Mouse (Mus musculus): ENCODE measurements around the gene Mat1a. TPM values are rescaled to one million over a fixed set of nuclear protein-coding genes. Genes with fewer than 3 reads are reported as not detected.

Gene Mat1a
- not detected for polyA plus RNA-seq (2017; shearing (Covaris generic))

- ATAC-seq = no peak
Observed at GRCm38 (mm10) chr14:41104853-41105444, at the start of gene Mat1a. Gene Mat1a, plus strand, starts transcription at chr14:41105035.

GRCm38 (mm10) chr14:41065168-41065567, 39.7 kb upstream of the Mat1a start:
- ATAC-seq = no peak

- ATAC-seq = no peak
Observed at GRCm38 (mm10) chr14:41066416-41066815, 38.4 kb upstream of the Mat1a start.

- ATAC-seq = no peak
Observed at GRCm38 (mm10) chr14:41069108-41069507, 35.7 kb upstream of the Mat1a start, which contains the start of gene Dydc2. Gene Dydc2, minus strand, starts transcription at chr14:41069208.

- no peak for ATAC-seq
Observed at GRCm38 (mm10) chr14:41070343-41070742, 34.5 kb upstream of the Mat1a start.

GRCm38 (mm10) chr14:41072229-41072943, 32.4 kb upstream of the Mat1a start, which contains the start of gene Dydc1:
Gene Dydc1, plus strand, starts transcription at chr14:41072911.
- ATAC-seq = no peak

- ATAC-seq = no peak
Observed at GRCm38 (mm10) chr14:41072944-41073275, 31.9 kb upstream of the Mat1a start.

GRCm38 (mm10) chr14:41082408-41082807, 22.4 kb upstream of the Mat1a start:
- no peak for ATAC-seq

- no peak for ATAC-seq
Observed at GRCm38 (mm10) chr14:41087509-41087908, 17.3 kb upstream of the Mat1a start.

- no peak for ATAC-seq
Observed at GRCm38 (mm10) chr14:41090777-41091176, 14.1 kb upstream of the Mat1a start.

- no peak for ATAC-seq
Observed at GRCm38 (mm10) chr14:41094114-41094513, 10.7 kb upstream of the Mat1a start.

- ATAC-seq = no peak
Observed at GRCm38 (mm10) chr14:41096296-41096860, 8.5 kb upstream of the Mat1a start.

- ATAC-seq = no peak
Observed at GRCm38 (mm10) chr14:41098726-41099125, 6.1 kb upstream of the Mat1a start.

GRCm38 (mm10) chr14:41100712-41101111, 4.1 kb upstream of the Mat1a start:
- no peak for ATAC-seq

- ATAC-seq = no peak
Observed at GRCm38 (mm10) chr14:41101242-41101641, 3.6 kb upstream of the Mat1a start.

- no peak for ATAC-seq
Observed at GRCm38 (mm10) chr14:41102269-41102668, 2.6 kb upstream of the Mat1a start.

GRCm38 (mm10) chr14:41111031-41111668, 6.3 kb downstream of the Mat1a start:
- ATAC-seq = no peak

- no peak for ATAC-seq
Observed at GRCm38 (mm10) chr14:41112944-41113343, 8.1 kb downstream of the Mat1a start.

GRCm38 (mm10) chr14:41116271-41116670, 11.4 kb downstream of the Mat1a start:
- ATAC-seq = no peak

GRCm38 (mm10) chr14:41124683-41125082, 19.8 kb downstream of the Mat1a start:
- ATAC-seq = no peak

- ATAC-seq = no peak
Observed at GRCm38 (mm10) chr14:41127997-41128396, 23.2 kb downstream of the Mat1a start.

- ATAC-seq = no peak
Observed at GRCm38 (mm10) chr14:41131540-41131939, 26.7 kb downstream of the Mat1a start, which contains the start of gene Sftpa1. Gene Sftpa1, plus strand, starts transcription at chr14:41131782.

- ATAC-seq = no peak
Observed at GRCm38 (mm10) chr14:41137006-41137405, 32.2 kb downstream of the Mat1a start.

Measured in CD4-positive, CD25-positive, alpha-beta regulatory T cell, adult 4 months (primary cell).